Mouse (Mus musculus) hindbrain, embryonic 11.5 days (tissue): ENCODE results near the gene Gm10352. TPM values are rescaled to one million over a fixed set of nuclear protein-coding genes. Genes with fewer than 3 reads are reported as not detected.
"Not testable (repeated sequence)": the region's sequence is repeated elsewhere in the genome, so short reads cannot be mapped to it uniquely, and the experiment has no call there.

ENCODE experiments used
- ATAC-seq: fragments of 200-750 bp; cut with Nextera tagmentation; 2 replicates; pipeline ENCODE4 v1.8.0; 2017; ENCODE audit warnings: mild to moderate bottlenecking, moderate TSS enrichment, moderate library complexity; ENCODE audit not compliant: low FRiP score
- DNase-seq: peaks from one replicate; pipeline ENCODE4 v3.0.0-alpha.2; 2015; ENCODE audit warnings: low spot score
- H3K27ac ChIP-seq: fragments of 300-500 bp; sonication (generic); 2 replicates; pipeline ENCODE4 v1.5.1; 2014; ENCODE audit warnings: mild to moderate bottlenecking, low read depth, low read length
- H3K27me3 ChIP-seq: fragments of 300-500 bp; sonication (generic); 2 replicates; pipeline ENCODE4 v1.6.1; 2014; ENCODE audit warnings: mild to moderate bottlenecking, low read length, moderate library complexity, mixed read lengths; ENCODE audit not compliant: control insufficient read depth, insufficient read depth
- H3K36me3 ChIP-seq: fragments of 300-500 bp; sonication (generic); 2 replicates; pipeline ENCODE4 v1.6.1; 2014; ENCODE audit warnings: mild to moderate bottlenecking, low read length, moderate library complexity, mixed read lengths; ENCODE audit not compliant: control insufficient read depth, insufficient read depth
- H3K4me1 ChIP-seq: fragments of 300-500 bp; sonication (generic); replicated peaks from 2 replicates; pipeline ENCODE4 v1.6.1; 2014; ENCODE audit warnings: low read length, mixed read lengths; ENCODE audit not compliant: control insufficient read depth, insufficient read depth
- H3K4me2 ChIP-seq: fragments of 300-500 bp; sonication (generic); replicated peaks from 2 replicates; pipeline ENCODE4 v1.6.1; 2014; ENCODE audit warnings: mild to moderate bottlenecking, low read depth, low read length
- H3K4me3 ChIP-seq: fragments of 300-500 bp; sonication (generic); 2 replicates; pipeline ENCODE4 v1.5.1; 2014; ENCODE audit warnings: low read depth, low read length
- H3K9ac ChIP-seq: fragments of 300-500 bp; sonication (generic); 2 replicates; pipeline ENCODE4 v1.6.1; 2014; ENCODE audit warnings: low read depth, low read length
- H3K9me3 ChIP-seq: fragments of 300-500 bp; sonication (generic); 2 replicates; pipeline ENCODE4 v1.6.1; 2016; ENCODE audit warnings: low read length; ENCODE audit not compliant: control insufficient read depth
- WGBS: fragments of 180-500 bp; shearing (Covaris S2); extraction: QIAGEN DNeasy Blood & Tissue Kit; methylation state at CpG from one replicate; pipeline ENCODE4 v1.1.7; 2014; 5-methylcytosine and 5-hydroxymethylcytosine counted together
- polyA plus RNA-seq: library from polyadenylated mRNA; unstranded; fragments of >200 nt; fragmentation: Nextera tagmentation; extraction: Ambion mirVana; gene quantifications from 2 replicates; pipeline ENCODE4 v1.2.1, GENCODE M21; 2014

The Gm10352 gene
- polyA plus RNA-seq = not detected in 2 replicates

GRCm38 (mm10) chrY:2900689-2901088 lies at the start of gene Gm10352:
Gene Gm10352 (plus strand): TSS chrY:2900989.
- H3K4me2 ChIP-seq, H3K36me3 ChIP-seq, H3K27me3 ChIP-seq, H3K9me3 ChIP-seq, H3K27ac ChIP-seq, DNase-seq, H3K9ac ChIP-seq, ATAC-seq, H3K4me1 ChIP-seq, H3K4me3 ChIP-seq: not testable (repeated sequence)
- no CpG with 5 or more reads among the region's 9 CpGs for WGBS

GRCm38 (mm10) chrY:2932282-2932681 lies 31.5 kb downstream of the Gm10352 start, which contains the start of gene Gm29289:
Gene Gm29289 (plus strand): TSS chrY:2932582.
- DNase-seq, H3K4me1 ChIP-seq, ATAC-seq, H3K27me3 ChIP-seq, H3K4me3 ChIP-seq, H3K9me3 ChIP-seq, H3K4me2 ChIP-seq, H3K9ac ChIP-seq, H3K36me3 ChIP-seq, H3K27ac ChIP-seq: not testable (repeated sequence)
- WGBS = no CpG with 5 or more reads among the region's 9 CpGs

Other genes with a start within 250 kb of the Gm10352 start
- not detected in 2 replicates for gene Sry, start 237.3 kb upstream of the Gm10352 start, polyA plus RNA-seq
- gene H2al2b, start 180.3 kb upstream of the Gm10352 start, polyA plus RNA-seq = not detected in 2 replicates
- gene Gm4064, start 104.8 kb upstream of the Gm10352 start, polyA plus RNA-seq = not detected in 2 replicates
- gene Rbmy, start 70.3 kb upstream of the Gm10352 start, polyA plus RNA-seq = not detected in 2 replicates
- gene Gm10256, start 70.3 kb upstream of the Gm10352 start, polyA plus RNA-seq = not detected in 2 replicates
- not detected in 2 replicates for gene Gm29289, start 31.6 kb downstream of the Gm10352 start, polyA plus RNA-seq